Mouse (Mus musculus) kidney, embryonic 14.5 days (tissue): Measurements from ENCODE around the gene Cdr2. TPM values are rescaled to one million over a fixed set of nuclear protein-coding genes. Genes with fewer than 3 reads are reported as not detected.

ENCODE experiments used
- ATAC-seq: fragments of 200-750 bp; cut with Nextera tagmentation; 2 replicates; pipeline ENCODE4 v1.8.0; 2017; ENCODE audit warnings: moderate number of reproducible peaks, mild to moderate bottlenecking, moderate TSS enrichment, moderate library complexity; ENCODE audit not compliant: low FRiP score, low TSS enrichment
- H3K27ac ChIP-seq: fragments of 300-500 bp; sonication (generic); 2 replicates; pipeline ENCODE4 v1.5.1; 2014; ENCODE audit warnings: low read depth, mild to moderate bottlenecking, low read length, moderate library complexity, mixed read lengths
- H3K27me3 ChIP-seq: fragments of 300-500 bp; sonication (generic); 2 replicates; pipeline ENCODE4 v1.6.1; 2014; ENCODE audit warnings: mild to moderate bottlenecking, low read length; ENCODE audit not compliant: control insufficient read depth, insufficient read depth
- H3K36me3 ChIP-seq: fragments of 300-500 bp; sonication (generic); 2 replicates; pipeline ENCODE4 v1.6.1; 2014; ENCODE audit warnings: low read length, mixed read lengths; ENCODE audit not compliant: control insufficient read depth, insufficient read depth
- H3K4me1 ChIP-seq: fragments of 300-500 bp; sonication (generic); 2 replicates; pipeline ENCODE4 v1.6.1; 2014; ENCODE audit warnings: low read length, mixed read lengths; ENCODE audit not compliant: control insufficient read depth, insufficient read depth
- H3K4me2 ChIP-seq: fragments of 300-500 bp; sonication (generic); replicated peaks from 2 replicates; pipeline ENCODE4 v1.6.1; 2014; ENCODE audit warnings: low read depth, mild to moderate bottlenecking, low read length
- H3K4me3 ChIP-seq: fragments of 300-500 bp; sonication (generic); 2 replicates; pipeline ENCODE4 v1.5.1; 2014; ENCODE audit warnings: mild to moderate bottlenecking, low read length
- H3K9ac ChIP-seq: fragments of 300-500 bp; sonication (generic); 2 replicates; pipeline ENCODE4 v1.6.1; 2014; ENCODE audit warnings: low read depth, mild to moderate bottlenecking, low read length, moderate library complexity
- H3K9me3 ChIP-seq: fragments of 300-500 bp; sonication (generic); 2 replicates; pipeline ENCODE4 v1.6.1; 2016; ENCODE audit warnings: low read length; ENCODE audit not compliant: control insufficient read depth
- WGBS: fragments of 180-500 bp; shearing (Covaris S2); extraction: QIAGEN DNeasy Blood & Tissue Kit; methylation state at CpG from one replicate; pipeline ENCODE4 v1.1.7; 2014; 5-methylcytosine and 5-hydroxymethylcytosine counted together
- polyA plus RNA-seq: library from polyadenylated mRNA; unstranded; fragments of >200 nt; fragmentation: Nextera tagmentation; extraction: Ambion mirVana; gene quantifications from 2 replicates; pipeline ENCODE4 v1.2.1, GENCODE M21; 2014

The Cdr2 gene
- polyA plus RNA-seq, 1 experiment from 2014 or later, result 13.1 TPM

GRCm38 (mm10) chr7:121003793-121004418 is 21.8 kb upstream of the Cdr2 start:
- ATAC-seq, result no peak
- H3K27ac ChIP-seq, result no peak overlapping the region
- no peak overlapping the region for H3K4me2 ChIP-seq
- no peaks in the 10 kb centered on the region for H3K4me1 ChIP-seq
- no peaks in the 10 kb centered on the region for H3K27me3 ChIP-seq
- H3K4me3 ChIP-seq, result no peak overlapping the region
- WGBS, result 78% methylated on average over 4 of the region's 4 CpGs
- H3K9me3 ChIP-seq, result no peaks in the 10 kb centered on the region
- no peaks in the 10 kb centered on the region for H3K36me3 ChIP-seq
- no peak overlapping the region for H3K9ac ChIP-seq

GRCm38 (mm10) chr7:121002407-121002928 is 20.4 kb upstream of the Cdr2 start:
- 79% methylated on average over 5 of the region's 5 CpGs for WGBS
- Histone ChIP-seq H3K4me1 (no peaks in the 10 kb centered on the region), H3K27ac (no peak overlapping the region), H3K27me3 (no peaks in the 10 kb centered on the region), H3K36me3 (no peaks in the 10 kb centered on the region), H3K9ac (no peak overlapping the region), H3K9me3 (no peaks in the 10 kb centered on the region), H3K4me2 (no peak overlapping the region), H3K4me3 (no peak overlapping the region)
- ATAC-seq, result no peak

- Histone ChIP-seq H3K9ac (no peak overlapping the region), H3K4me2 (no peak overlapping the region), H3K36me3 (no peaks in the 10 kb centered on the region), H3K9me3 (no peaks in the 10 kb centered on the region), H3K4me3 (no peak overlapping the region), H3K27ac (no peak overlapping the region), H3K27me3 (no peaks in the 10 kb centered on the region), H3K4me1 (no peaks in the 10 kb centered on the region)
- ATAC-seq, result no peak
- 87% methylated on average over 3 of the region's 3 CpGs for WGBS
These were observed 19.8 kb upstream of the Cdr2 start for GRCm38 (mm10) chr7:121001879-121002278.

GRCm38 (mm10) chr7:121000065-121000822 is 18.1 kb upstream of the Cdr2 start:
- no peak for ATAC-seq
- H3K9me3 ChIP-seq, result no peaks in the 10 kb centered on the region
- no peaks in the 10 kb centered on the region for H3K27me3 ChIP-seq
- no peak overlapping the region for H3K9ac ChIP-seq
- H3K27ac ChIP-seq, result no peak overlapping the region
- WGBS, result 62% methylated on average over 3 of the region's 3 CpGs
- no peak overlapping the region for H3K4me3 ChIP-seq
- no peaks in the 10 kb centered on the region for H3K36me3 ChIP-seq
- H3K4me1 ChIP-seq, result no peaks in the 10 kb centered on the region
- H3K4me2 ChIP-seq, result no peak overlapping the region

GRCm38 (mm10) chr7:120999021-120999530 is 17.0 kb upstream of the Cdr2 start:
- no peak overlapping the region for H3K4me2 ChIP-seq
- H3K27me3 ChIP-seq, result no peaks in the 10 kb centered on the region
- WGBS, result 75% methylated on average over 2 of the region's 2 CpGs
- no peak overlapping the region for H3K9ac ChIP-seq
- no peaks in the 10 kb centered on the region for H3K36me3 ChIP-seq
- no peak overlapping the region for H3K27ac ChIP-seq
- no peak overlapping the region for H3K4me3 ChIP-seq
- ATAC-seq, result no peak
- no peaks in the 10 kb centered on the region for H3K9me3 ChIP-seq
- H3K4me1 ChIP-seq, result no peaks in the 10 kb centered on the region

- Histone ChIP-seq H3K36me3 (no peaks in the 10 kb centered on the region), H3K4me3 (no peak overlapping the region), H3K27me3 (no peaks in the 10 kb centered on the region), H3K27ac (no peak overlapping the region), H3K4me1 (no peaks in the 10 kb centered on the region), H3K9me3 (no peaks in the 10 kb centered on the region), H3K4me2 (no peak overlapping the region), H3K9ac (no peak overlapping the region)
- ATAC-seq, result no peak
- 73% methylated on average over 8 of the region's 8 CpGs for WGBS
These were observed 9.1 kb upstream of the Cdr2 start for GRCm38 (mm10) chr7:120991191-120991590.

GRCm38 (mm10) chr7:120982968-120983367 is 856 bp upstream of the Cdr2 start:
- Histone ChIP-seq H3K27ac (no peak overlapping the region; the same call in 1 of the 2 replicates), H3K9me3 (no peaks in the 10 kb centered on the region), H3K36me3 (no peaks in the 10 kb centered on the region), H3K4me2 (peak overlapping the region; percentile 78), H3K4me1 (peaks cover 8% of the 10 kb centered on the region; the same call in 1 of the 2 replicates), H3K27me3 (no peaks in the 10 kb centered on the region), H3K4me3 (peak overlapping the region; percentile 93), H3K9ac (peak overlapping the region; percentile 77)
- ATAC-seq, result peak; percentile 7; the same call in 1 of the 2 replicates
- 3% methylated on average over 7 of the region's 7 CpGs for WGBS

- WGBS, result 7% methylated on average over 39 of the region's 39 CpGs
These were observed 884 bp downstream of the Cdr2 start for GRCm38 (mm10) chr7:120980931-120981924.

More at GRCm38 (mm10) chr7:120980931-120981924, 884 bp downstream of the Cdr2 start:
- Histone ChIP-seq H3K36me3 (no peaks in the 10 kb centered on the region), H3K4me2 (peak overlapping the region; percentile 78), H3K9me3 (no peaks in the 10 kb centered on the region), H3K9ac (peak overlapping the region; percentile 80), H3K27me3 (no peaks in the 10 kb centered on the region), H3K4me1 (peaks cover 8% of the 10 kb centered on the region; the same call in 1 of the 2 replicates), H3K4me3 (peak overlapping the region; percentile 93), H3K27ac (no peak overlapping the region)
- ATAC-seq, result peak; percentile 58
